Mouse (Mus musculus) embryonic fibroblast, embryonic 13.5 days (primary cell): Measurements from ENCODE around the gene Ehbp1l1.

Experiments used
- CTCF ChIP-seq: IDR thresholded peaks from 2 replicates; pipeline ENCODE4 v1.5.1; 2011; ENCODE audit warnings: mild to moderate bottlenecking, control low read depth, low read length, moderate library complexity, borderline replicate concordance; ENCODE audit not compliant: insufficient read depth
- POLR2A ChIP-seq: IDR thresholded peaks from 2 replicates; pipeline ENCODE4 v1.6.1; 2011; ENCODE audit warnings: low read depth, mild to moderate bottlenecking, control low read depth, low read length, moderate library complexity

- no peak for TF ChIP-seq POLR2A
- TF ChIP-seq CTCF, result no peak
Observed at GRCm38 (mm10) chr19:5686437-5686836, 39.7 kb downstream of the Ehbp1l1 start.
